Mouse (Mus musculus) heart, embryonic 16.5 days (tissue): ENCODE data around the gene Dync1li2. TPM values are rescaled to one million over a fixed set of nuclear protein-coding genes. Genes with fewer than 3 reads are reported as not detected.

ENCODE experiments used
- ATAC-seq: fragments of 200-750 bp; cut with Nextera tagmentation; replicated peaks from 2 replicates; pipeline ENCODE4 v1.8.0; 2017; ENCODE audit warnings: moderate number of reproducible peaks; ENCODE audit not compliant: insufficient read depth, low FRiP score; ENCODE audit errors: extremely low read depth
- H3K27ac ChIP-seq: fragments of 300-500 bp; sonication (generic); 2 replicates; pipeline ENCODE4 v1.5.1; 2014; ENCODE audit warnings: mild to moderate bottlenecking, low read length, control low read depth, moderate library complexity
- H3K27me3 ChIP-seq: fragments of 300-500 bp; sonication (generic); 2 replicates; pipeline ENCODE4 v1.6.1; 2014; ENCODE audit warnings: low read length, mixed read lengths; ENCODE audit not compliant: control insufficient read depth, insufficient read depth
- H3K36me3 ChIP-seq: fragments of 300-500 bp; sonication (generic); 2 replicates; pipeline ENCODE4 v1.6.1; 2014; ENCODE audit not compliant: control insufficient read depth, insufficient read depth
- H3K4me1 ChIP-seq: fragments of 300-500 bp; sonication (generic); 2 replicates; pipeline ENCODE4 v1.6.1; 2014; ENCODE audit warnings: low read length, mixed read lengths; ENCODE audit not compliant: control insufficient read depth, insufficient read depth
- H3K4me2 ChIP-seq: fragments of 300-500 bp; sonication (generic); 2 replicates; pipeline ENCODE4 v1.6.1; 2014; ENCODE audit warnings: low read depth, mild to moderate bottlenecking, control low read depth, low read length
- H3K4me3 ChIP-seq: fragments of 300-500 bp; sonication (generic); 2 replicates; pipeline ENCODE4 v1.5.1; 2014; ENCODE audit warnings: mild to moderate bottlenecking, control low read depth, low read length
- H3K9ac ChIP-seq: fragments of 300-500 bp; sonication (generic); 2 replicates; pipeline ENCODE4 v1.6.1; 2014; ENCODE audit warnings: low read length, control low read depth
- H3K9me3 ChIP-seq: fragments of 300-500 bp; sonication (generic); replicated peaks from 2 replicates; pipeline ENCODE4 v1.6.1; 2016; ENCODE audit warnings: low read length; ENCODE audit not compliant: control insufficient read depth
- WGBS: fragments of 180-500 bp; shearing (Covaris S2); extraction: QIAGEN DNeasy Blood & Tissue Kit; methylation state at CpG from one replicate; pipeline ENCODE4 v1.1.7; 2014; 5-methylcytosine and 5-hydroxymethylcytosine counted together
- polyA plus RNA-seq: library from polyadenylated mRNA; unstranded; fragments of >200 nt; fragmentation: Nextera tagmentation; extraction: Ambion mirVana; gene quantifications from 2 replicates; pipeline ENCODE4 v1.2.1, GENCODE M21; 2015

Gene Dync1li2
- polyA plus RNA-seq, 1 experiment from 2014 or later, result 54.2 TPM

GRCm38 (mm10) chr8:104441613-104442012, 1.2 kb downstream of the Dync1li2 start:
- Histone ChIP-seq H3K4me1 (peaks cover 16% of the 10 kb centered on the region), H3K27ac (no peak overlapping the region), H3K9ac (peak overlapping the region; percentile 98), H3K27me3 (no peaks in the 10 kb centered on the region), H3K4me3 (peak overlapping the region; percentile 99), H3K9me3 (no peaks in the 10 kb centered on the region; the same call in 1 of the 2 replicates), H3K36me3 (peaks cover 37% of the 10 kb centered on the region), H3K4me2 (peak overlapping the region; percentile 91)
- no peak for ATAC-seq
- WGBS, result 46% methylated on average over 7 of the region's 7 CpGs

- H3K36me3 ChIP-seq, result peaks cover 52% of the 10 kb centered on the region
These were observed 3.4 kb downstream of the Dync1li2 start for GRCm38 (mm10) chr8:104439461-104439860.

GRCm38 (mm10) chr8:104437494-104438135, 5.2 kb downstream of the Dync1li2 start:
- H3K9ac ChIP-seq, result no peak overlapping the region
- no peak overlapping the region for H3K27ac ChIP-seq
- H3K4me1 ChIP-seq, result peaks cover 34% of the 10 kb centered on the region
- H3K27me3 ChIP-seq, result no peaks in the 10 kb centered on the region
- no peak overlapping the region for H3K4me2 ChIP-seq
- whole genome bisulfite sequencing, result 71% methylated on average over 13 of the region's 13 CpGs
- H3K4me3 ChIP-seq, result no peak overlapping the region
- peaks cover 57% of the 10 kb centered on the region for H3K36me3 ChIP-seq
- ATAC-seq, result no peak
- H3K9me3 ChIP-seq, result no peaks in the 10 kb centered on the region; the same call in 1 of the 2 replicates

More at GRCm38 (mm10) chr8:104439461-104439860, 3.4 kb downstream of the Dync1li2 start:
- 88% methylated on average over 8 of the region's 8 CpGs for WGBS
- no peaks in the 10 kb centered on the region for H3K27me3 ChIP-seq
- H3K9me3 ChIP-seq, result no peaks in the 10 kb centered on the region; the same call in 1 of the 2 replicates
- H3K4me3 ChIP-seq, result no peak overlapping the region
- no peak overlapping the region for H3K9ac ChIP-seq
- no peak for ATAC-seq
- no peak overlapping the region for H3K27ac ChIP-seq
- peaks cover 33% of the 10 kb centered on the region for H3K4me1 ChIP-seq
- no peak overlapping the region for H3K4me2 ChIP-seq

- Histone ChIP-seq H3K4me1 (peaks cover 30% of the 10 kb centered on the region), H3K27me3 (no peaks in the 10 kb centered on the region), H3K9me3 (no peaks in the 10 kb centered on the region; the same call in 1 of the 2 replicates), H3K4me3 (no peak overlapping the region), H3K4me2 (no peak overlapping the region), H3K36me3 (peaks cover 66% of the 10 kb centered on the region), H3K9ac (peak overlapping the region; percentile 51), H3K27ac (peak overlapping the region; percentile 84)
- 86% methylated on average over 4 of the region's 4 CpGs for WGBS
- no peak for ATAC-seq
These were observed 6.3 kb downstream of the Dync1li2 start for GRCm38 (mm10) chr8:104436591-104436990.

GRCm38 (mm10) chr8:104436038-104436437, 6.8 kb downstream of the Dync1li2 start:
- H3K9me3 ChIP-seq, result no peaks in the 10 kb centered on the region; the same call in 1 of the 2 replicates
- H3K4me2 ChIP-seq, result peak overlapping the region; percentile 34
- no peaks in the 10 kb centered on the region for H3K27me3 ChIP-seq
- WGBS, result 7% methylated on average over 12 of the region's 12 CpGs
- H3K27ac ChIP-seq, result peak overlapping the region; percentile 84
- H3K36me3 ChIP-seq, result peaks cover 70% of the 10 kb centered on the region
- H3K4me3 ChIP-seq, result peak overlapping the region; percentile 10; the same call in 1 of the 2 replicates
- peak overlapping the region; percentile 51 for H3K9ac ChIP-seq
- ATAC-seq, result peak; percentile 96
- H3K4me1 ChIP-seq, result peaks cover 25% of the 10 kb centered on the region

GRCm38 (mm10) chr8:104434826-104435354, 8.0 kb downstream of the Dync1li2 start:
- Histone ChIP-seq H3K9me3 (no peaks in the 10 kb centered on the region; the same call in 1 of the 2 replicates), H3K36me3 (peaks cover 69% of the 10 kb centered on the region), H3K27ac (no peak overlapping the region), H3K4me3 (no peak overlapping the region), H3K27me3 (no peaks in the 10 kb centered on the region), H3K4me1 (peaks cover 20% of the 10 kb centered on the region), H3K9ac (no peak overlapping the region), H3K4me2 (no peak overlapping the region)
- ATAC-seq, result no peak
- WGBS, result 83% methylated on average over 18 of the region's 18 CpGs

- no peak overlapping the region for H3K4me2 ChIP-seq
- no peaks in the 10 kb centered on the region; the same call in 1 of the 2 replicates for H3K9me3 ChIP-seq
- H3K4me3 ChIP-seq, result no peak overlapping the region
- H3K36me3 ChIP-seq, result peaks cover 64% of the 10 kb centered on the region
- H3K27me3 ChIP-seq, result no peaks in the 10 kb centered on the region
- WGBS, result 80% methylated on average over 4 of the region's 4 CpGs
- no peak overlapping the region for H3K9ac ChIP-seq
- ATAC-seq, result no peak
- H3K27ac ChIP-seq, result no peak overlapping the region
- peaks cover 20% of the 10 kb centered on the region for H3K4me1 ChIP-seq
These were observed 8.6 kb downstream of the Dync1li2 start for GRCm38 (mm10) chr8:104434275-104434674.

GRCm38 (mm10) chr8:104433191-104433842, 9.5 kb downstream of the Dync1li2 start:
- Histone ChIP-seq H3K4me2 (no peak overlapping the region), H3K9me3 (no peaks in the 10 kb centered on the region; the same call in 1 of the 2 replicates), H3K36me3 (peaks cover 60% of the 10 kb centered on the region), H3K27me3 (no peaks in the 10 kb centered on the region), H3K27ac (no peak overlapping the region), H3K4me3 (no peak overlapping the region), H3K9ac (no peak overlapping the region), H3K4me1 (peaks cover 20% of the 10 kb centered on the region)
- 83% methylated on average over 5 of the region's 5 CpGs for WGBS
- no peak for ATAC-seq

GRCm38 (mm10) chr8:104432656-104433055, 10.2 kb downstream of the Dync1li2 start:
- peaks cover 20% of the 10 kb centered on the region for H3K4me1 ChIP-seq
- H3K27ac ChIP-seq, result no peak overlapping the region
- no peak overlapping the region for H3K9ac ChIP-seq
- H3K9me3 ChIP-seq, result no peaks in the 10 kb centered on the region; the same call in 1 of the 2 replicates
- peaks cover 63% of the 10 kb centered on the region for H3K36me3 ChIP-seq
- H3K27me3 ChIP-seq, result no peaks in the 10 kb centered on the region
- H3K4me2 ChIP-seq, result no peak overlapping the region
- ATAC-seq, result no peak
- H3K4me3 ChIP-seq, result no peak overlapping the region
- WGBS, result 99% methylated on average over 6 of the region's 6 CpGs
